Mouse (Mus musculus): Measurements from ENCODE around the gene Sned1. TPM values are rescaled to one million over a fixed set of nuclear protein-coding genes. Genes with fewer than 3 reads are reported as not detected.
A peak's percentile ranks its signal among the peaks of the same experiment; 100 is the strongest.
"Not testable (repeated sequence)": the region's sequence is repeated elsewhere in the genome, so short reads cannot be mapped to it uniquely, and the experiment has no call there.

Sned1 gene
- polyA plus RNA-seq (2015; fragmentation: Nextera tagmentation; extraction: Ambion mirVana): 3.7 and 3.9 TPM in 2 replicates

DNA sequence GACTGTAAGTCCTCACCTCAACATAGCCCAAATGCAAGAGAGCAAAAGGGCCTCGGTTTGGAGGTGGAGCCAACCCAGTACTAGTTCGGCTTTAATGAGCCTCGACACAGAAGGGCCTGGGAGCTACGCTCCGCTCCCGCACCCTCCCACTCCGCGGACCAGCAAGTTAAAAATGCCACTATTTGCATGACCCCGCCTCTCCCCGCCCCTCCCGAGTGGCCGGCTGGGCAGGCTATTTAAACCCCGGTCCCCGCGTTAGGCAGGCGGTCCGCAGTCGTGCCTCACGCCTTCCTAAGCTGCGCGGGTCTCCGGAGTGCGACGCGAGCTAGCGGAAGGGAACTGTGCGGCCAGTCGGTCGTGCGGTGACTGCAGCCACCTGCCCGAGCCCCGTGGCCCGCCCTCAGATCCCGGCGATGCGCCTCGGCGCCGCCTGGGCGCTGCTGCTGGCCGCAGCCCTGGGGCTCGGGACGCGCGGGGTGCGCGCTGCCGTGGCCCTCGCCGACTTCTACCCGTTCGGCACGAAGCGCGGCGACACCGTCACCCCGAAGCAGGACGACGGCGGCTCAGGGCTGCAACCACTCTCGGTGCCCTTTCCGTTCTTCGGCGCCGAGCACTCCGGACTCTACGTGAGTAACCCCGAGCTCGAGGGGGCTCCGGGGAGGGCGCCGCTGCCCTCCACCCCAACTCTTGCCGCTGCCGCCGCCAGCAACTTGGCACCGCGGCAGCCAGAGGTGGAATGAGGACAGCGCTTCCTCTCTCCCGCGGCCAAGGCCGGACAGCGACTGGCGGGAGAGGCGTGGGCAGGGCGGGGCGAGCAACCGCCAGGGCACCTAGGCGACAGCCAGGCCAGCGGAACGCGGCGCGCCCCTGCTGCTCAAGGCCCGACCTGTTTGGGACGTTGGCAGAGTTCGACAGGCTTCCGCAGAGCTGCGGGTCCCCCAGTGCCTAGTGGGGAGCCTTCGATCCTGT is at the start of gene Sned1:
Gene Sned1 (plus strand): TSS at position 266 of the 969 bp plus-strand sequence.
- peak within 1 kb of the TSS; percentile 50 for H3K4me3 ChIP-seq
- H3K4me1 ChIP-seq: peaks cover 14% of the 10 kb centered on the region
- H3K27me3 ChIP-seq: peaks cover 25% of the 10 kb centered on the region
- no peaks in the 10 kb centered on the region for H3K9me3 ChIP-seq
- no peak within 1 kb of the TSS for H3K27ac ChIP-seq (replicated peaks)
- H3K4me2 ChIP-seq (replicated peaks): peak within 1 kb of the TSS; percentile 98
- peak; percentile 88 for ATAC-seq (replicated peaks)
- H3K36me3 ChIP-seq: no peaks in the 10 kb centered on the region
- under 1% methylated on average over 97 of the region's 100 CpGs for WGBS
- peak within 1 kb of the TSS; percentile 41 for H3K9ac ChIP-seq (replicated peaks)

GRCm38 (mm10) chr1:93190726-93191305 is 44.8 kb upstream of the Sned1 start:
- no peaks in the 10 kb centered on the region for H3K9me3 ChIP-seq
- H3K36me3 ChIP-seq: no peaks in the 10 kb centered on the region
- no peak for ATAC-seq (replicated peaks)
- H3K9ac ChIP-seq (replicated peaks): no peak overlapping the region
- no peak overlapping the region for H3K4me3 ChIP-seq
- H3K4me1 ChIP-seq: no peaks in the 10 kb centered on the region
- H3K27me3 ChIP-seq: no peaks in the 10 kb centered on the region
- 9% methylated on average over 9 of the region's 17 CpGs for WGBS
- no peak overlapping the region for H3K27ac ChIP-seq (replicated peaks)
- no peak overlapping the region for H3K4me2 ChIP-seq (replicated peaks)

DNA sequence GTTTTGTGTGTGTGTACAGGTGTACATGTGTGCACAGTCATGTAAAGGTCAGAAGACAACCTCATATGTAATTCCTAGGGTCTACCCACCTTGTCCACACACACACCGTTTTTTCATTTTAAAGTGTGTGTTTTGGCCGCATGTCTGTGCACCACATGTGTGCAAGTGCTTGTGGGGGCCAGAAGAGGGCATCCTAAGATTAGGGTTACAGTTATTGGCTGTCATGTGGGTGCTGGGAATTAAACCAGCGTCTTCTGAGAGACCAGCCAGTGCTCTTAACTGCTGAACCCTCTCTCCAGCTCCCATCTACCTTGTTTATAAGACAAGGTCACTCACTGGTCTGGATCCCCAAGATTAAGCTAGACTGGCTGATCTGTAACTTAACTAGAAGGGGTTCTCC is 40.7 kb upstream of the Sned1 start:
- no peaks in the 10 kb centered on the region for H3K4me1 ChIP-seq
- no peak for ATAC-seq (replicated peaks)
- no peaks in the 10 kb centered on the region for H3K9me3 ChIP-seq
- no peak overlapping the region for H3K27ac ChIP-seq (replicated peaks)
- H3K4me2 ChIP-seq (replicated peaks): no peak overlapping the region
- no peaks in the 10 kb centered on the region for H3K27me3 ChIP-seq
- no peak overlapping the region for H3K4me3 ChIP-seq
- H3K36me3 ChIP-seq: no peaks in the 10 kb centered on the region
- no peak overlapping the region for H3K9ac ChIP-seq (replicated peaks)
- 88% methylated on average over 3 of the region's 3 CpGs for WGBS

DNA sequence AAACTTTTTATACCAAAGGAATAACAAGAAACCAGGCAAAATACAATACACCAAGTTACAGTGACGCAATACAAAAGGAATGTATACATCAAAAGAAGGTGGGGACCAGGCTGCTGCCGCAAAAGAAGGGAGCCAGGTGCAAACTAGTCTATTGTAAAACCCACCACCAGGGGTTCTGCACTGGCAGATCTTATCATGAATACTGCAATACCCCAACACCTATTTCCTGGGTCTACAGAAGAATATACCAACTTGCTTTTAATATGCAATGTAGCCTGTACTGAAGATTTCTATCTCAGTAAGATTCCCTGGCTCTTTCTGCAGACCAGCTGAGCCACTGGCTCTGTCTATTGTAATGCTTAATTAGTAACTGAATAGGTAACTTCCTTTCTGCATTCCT is 38.2 kb upstream of the Sned1 start:
- not testable (repeated sequence) for H3K9ac ChIP-seq (replicated peaks); H3K4me1 ChIP-seq; H3K36me3 ChIP-seq; H3K9me3 ChIP-seq; H3K27me3 ChIP-seq; H3K27ac ChIP-seq (replicated peaks); ATAC-seq (replicated peaks); H3K4me3 ChIP-seq; H3K4me2 ChIP-seq (replicated peaks)
- 90% methylated on average over 2 of the region's 2 CpGs for WGBS

DNA sequence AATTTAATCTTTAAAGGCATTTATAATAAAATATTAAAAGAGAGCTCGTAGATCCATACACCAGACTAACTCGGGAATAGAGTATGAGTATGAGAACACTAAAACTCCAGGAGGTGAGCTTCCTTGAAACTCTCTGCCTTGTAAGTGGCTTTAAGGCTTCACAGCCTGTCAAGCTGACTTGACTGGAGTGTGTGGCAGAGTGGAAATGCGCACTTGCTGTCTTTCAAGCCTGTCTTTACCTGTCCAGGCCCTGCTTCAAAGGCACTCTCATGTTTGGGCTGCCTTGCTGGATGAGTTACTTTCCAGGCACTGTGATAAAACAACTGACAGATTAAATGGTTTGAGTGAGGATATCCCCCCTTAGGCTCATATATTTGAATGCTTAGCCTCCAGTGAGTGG is 37.7 kb upstream of the Sned1 start:
- ATAC-seq (replicated peaks): no peak

DNA sequence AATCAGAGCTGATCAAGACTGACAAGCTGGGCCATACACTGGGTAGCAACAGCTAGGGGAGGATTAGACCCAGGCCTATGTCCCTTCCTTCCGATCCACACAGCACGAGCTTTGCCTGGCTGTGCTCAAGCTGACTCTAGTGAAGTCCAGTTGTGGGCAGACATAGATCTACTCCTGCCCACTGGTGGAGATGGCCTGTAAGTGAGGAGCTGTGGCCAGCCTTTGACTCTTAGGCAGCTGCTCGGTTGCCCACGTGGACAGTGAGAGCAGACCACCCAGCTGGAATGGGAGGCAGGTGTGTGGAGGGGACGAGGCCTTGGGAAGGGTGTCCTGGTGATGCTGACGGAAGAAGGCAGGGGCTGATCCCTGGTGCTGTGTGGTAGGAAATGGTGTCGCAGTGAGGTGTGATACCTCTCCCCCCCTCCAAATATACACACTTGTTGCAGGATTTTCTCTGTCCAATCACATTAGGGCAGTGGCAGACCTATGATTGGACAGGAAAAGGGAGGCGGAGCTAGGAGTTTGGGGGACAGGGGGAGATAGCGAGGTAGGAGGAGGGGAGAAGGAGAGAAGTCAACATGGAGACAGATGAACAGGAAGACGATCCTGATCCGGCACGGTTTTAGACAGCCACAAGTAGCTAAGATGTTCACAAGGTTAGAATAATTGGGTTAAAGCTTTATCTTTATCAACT is 29.2 kb upstream of the Sned1 start:
- H3K36me3 ChIP-seq: no peaks in the 10 kb centered on the region
- no peaks in the 10 kb centered on the region for H3K27me3 ChIP-seq
- WGBS: 59% methylated on average over 12 of the region's 12 CpGs
- no peak for ATAC-seq (replicated peaks)
- peaks cover 18% of the 10 kb centered on the region for H3K4me1 ChIP-seq
- H3K4me3 ChIP-seq: no peak overlapping the region
- H3K9me3 ChIP-seq: no peaks in the 10 kb centered on the region
- H3K27ac ChIP-seq (replicated peaks): no peak overlapping the region
- no peak overlapping the region for H3K9ac ChIP-seq (replicated peaks)
- no peak overlapping the region for H3K4me2 ChIP-seq (replicated peaks)

More for the DNA sequence above, 37.7 kb upstream of the Sned1 start:
- Histone ChIP-seq H3K4me2 (replicated peaks) (no peak overlapping the region), H3K36me3 (no peaks in the 10 kb centered on the region), H3K4me3 (no peak overlapping the region), H3K27ac (replicated peaks) (no peak overlapping the region), H3K4me1 (no peaks in the 10 kb centered on the region), H3K9me3 (no peaks in the 10 kb centered on the region), H3K27me3 (no peaks in the 10 kb centered on the region), H3K9ac (replicated peaks) (no peak overlapping the region)
- WGBS: 84% methylated on average over 3 of the region's 3 CpGs

- WGBS: 95% methylated on average over 4 of the region's 4 CpGs
These were observed 28.0 kb upstream of the Sned1 start for GRCm38 (mm10) chr1:93207536-93208064.

DNA sequence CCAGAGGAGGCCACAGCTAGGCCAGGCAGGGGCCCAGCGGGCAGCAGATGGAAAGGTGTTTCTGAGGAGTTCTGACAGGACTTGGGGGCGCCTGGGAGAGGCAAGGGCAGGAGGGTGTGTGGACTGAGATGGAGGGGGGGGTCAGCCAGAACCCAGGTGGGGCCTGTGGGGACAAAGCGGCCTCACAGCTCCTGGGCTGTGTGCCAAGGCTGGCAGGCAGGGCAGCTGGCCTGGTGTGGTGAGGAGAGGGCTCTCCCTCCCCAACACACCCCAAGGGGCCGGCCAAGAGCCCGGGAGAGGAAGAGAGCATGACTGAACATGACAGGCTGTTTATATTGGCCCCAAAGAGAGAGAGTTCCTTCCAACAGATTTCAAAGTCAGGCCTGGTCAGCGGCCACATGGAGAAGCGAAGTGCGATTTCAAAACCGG is 25.4 kb upstream of the Sned1 start:
- 32% methylated on average over 9 of the region's 9 CpGs for WGBS
- Histone ChIP-seq H3K4me2 (replicated peaks) (no peak overlapping the region), H3K27ac (replicated peaks) (peak overlapping the region; percentile 40; the same call in 1 of the 2 replicates), H3K9me3 (no peaks in the 10 kb centered on the region), H3K27me3 (no peaks in the 10 kb centered on the region), H3K4me3 (no peak overlapping the region), H3K9ac (replicated peaks) (no peak overlapping the region), H3K4me1 (peaks cover 24% of the 10 kb centered on the region), H3K36me3 (no peaks in the 10 kb centered on the region)
- ATAC-seq (replicated peaks): peak; percentile 76

More at GRCm38 (mm10) chr1:93207536-93208064, 28.0 kb upstream of the Sned1 start:
- H3K4me3 ChIP-seq: no peak overlapping the region
- no peaks in the 10 kb centered on the region for H3K36me3 ChIP-seq
- H3K27me3 ChIP-seq: no peaks in the 10 kb centered on the region
- ATAC-seq (replicated peaks): no peak
- peaks cover 21% of the 10 kb centered on the region for H3K4me1 ChIP-seq
- no peaks in the 10 kb centered on the region for H3K9me3 ChIP-seq
- H3K27ac ChIP-seq (replicated peaks): no peak overlapping the region
- H3K4me2 ChIP-seq (replicated peaks): no peak overlapping the region
- H3K9ac ChIP-seq (replicated peaks): no peak overlapping the region

DNA sequence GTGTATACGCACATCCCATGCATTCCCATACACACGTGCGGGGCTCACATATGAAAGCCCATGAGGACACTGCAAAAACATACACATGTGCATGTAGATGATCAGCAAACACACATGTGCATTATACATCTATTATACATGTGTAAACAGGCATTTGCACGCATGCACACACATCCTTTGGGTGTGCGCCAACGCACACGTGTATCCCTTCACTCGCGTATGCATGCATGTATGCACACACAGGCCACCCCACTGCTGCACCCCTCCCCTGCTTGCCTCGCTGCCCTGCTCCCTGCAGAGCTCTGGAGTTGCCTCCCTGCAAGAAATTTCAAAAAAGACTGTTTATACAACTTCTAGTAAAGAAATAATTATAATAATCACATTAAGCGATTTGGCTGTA is 24.6 kb upstream of the Sned1 start:
- Histone ChIP-seq H3K9ac (replicated peaks) (no peak overlapping the region), H3K36me3 (no peaks in the 10 kb centered on the region), H3K4me3 (no peak overlapping the region), H3K27me3 (no peaks in the 10 kb centered on the region), H3K4me2 (replicated peaks) (no peak overlapping the region), H3K27ac (replicated peaks) (no peak overlapping the region), H3K9me3 (no peaks in the 10 kb centered on the region), H3K4me1 (peaks cover 24% of the 10 kb centered on the region)
- no peak for ATAC-seq (replicated peaks)
- WGBS: 83% methylated on average over 11 of the region's 11 CpGs

GRCm38 (mm10) chr1:93211549-93212220 is 24.0 kb upstream of the Sned1 start:
- H3K4me1 ChIP-seq: peaks cover 24% of the 10 kb centered on the region
- H3K4me3 ChIP-seq: no peak overlapping the region
- H3K36me3 ChIP-seq: no peaks in the 10 kb centered on the region
- H3K27me3 ChIP-seq: no peaks in the 10 kb centered on the region
- no peaks in the 10 kb centered on the region for H3K9me3 ChIP-seq
- ATAC-seq (replicated peaks): no peak
- H3K9ac ChIP-seq (replicated peaks): no peak overlapping the region
- no peak overlapping the region for H3K4me2 ChIP-seq (replicated peaks)
- H3K27ac ChIP-seq (replicated peaks): no peak overlapping the region
- 47% methylated on average over 10 of the region's 10 CpGs for WGBS

DNA sequence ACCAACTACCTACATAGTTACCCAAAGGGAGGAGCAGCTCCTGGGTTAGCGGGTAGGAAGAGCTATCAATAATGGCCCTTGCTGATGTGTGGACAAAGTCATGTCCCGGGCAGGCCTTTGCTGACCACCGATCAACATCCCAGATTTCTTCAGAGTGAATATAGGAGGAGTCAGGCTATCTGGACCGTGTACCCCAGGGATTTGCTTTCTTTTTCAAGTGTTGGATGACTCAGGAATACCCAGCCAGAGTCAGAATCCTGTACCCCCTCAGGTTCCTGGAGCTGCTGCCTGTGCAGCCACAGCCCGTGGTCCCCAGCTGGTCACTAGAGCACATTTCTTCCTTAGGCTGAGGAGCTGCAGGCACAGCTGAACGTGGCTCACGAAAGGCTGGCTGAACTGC is 23.2 kb upstream of the Sned1 start:
- H3K36me3 ChIP-seq: no peaks in the 10 kb centered on the region
- no peak for ATAC-seq (replicated peaks)
- WGBS: 93% methylated on average over 7 of the region's 7 CpGs

More for the DNA sequence above, 23.2 kb upstream of the Sned1 start:
- H3K4me2 ChIP-seq (replicated peaks): no peak overlapping the region
- no peak overlapping the region for H3K9ac ChIP-seq (replicated peaks)
- H3K27ac ChIP-seq (replicated peaks): no peak overlapping the region
- no peak overlapping the region for H3K4me3 ChIP-seq
- H3K27me3 ChIP-seq: no peaks in the 10 kb centered on the region
- H3K4me1 ChIP-seq: peaks cover 28% of the 10 kb centered on the region
- H3K9me3 ChIP-seq: no peaks in the 10 kb centered on the region
